Mouse (Mus musculus): ENCODE measurements around the gene Sec24c.

The Sec24c gene

DNA sequence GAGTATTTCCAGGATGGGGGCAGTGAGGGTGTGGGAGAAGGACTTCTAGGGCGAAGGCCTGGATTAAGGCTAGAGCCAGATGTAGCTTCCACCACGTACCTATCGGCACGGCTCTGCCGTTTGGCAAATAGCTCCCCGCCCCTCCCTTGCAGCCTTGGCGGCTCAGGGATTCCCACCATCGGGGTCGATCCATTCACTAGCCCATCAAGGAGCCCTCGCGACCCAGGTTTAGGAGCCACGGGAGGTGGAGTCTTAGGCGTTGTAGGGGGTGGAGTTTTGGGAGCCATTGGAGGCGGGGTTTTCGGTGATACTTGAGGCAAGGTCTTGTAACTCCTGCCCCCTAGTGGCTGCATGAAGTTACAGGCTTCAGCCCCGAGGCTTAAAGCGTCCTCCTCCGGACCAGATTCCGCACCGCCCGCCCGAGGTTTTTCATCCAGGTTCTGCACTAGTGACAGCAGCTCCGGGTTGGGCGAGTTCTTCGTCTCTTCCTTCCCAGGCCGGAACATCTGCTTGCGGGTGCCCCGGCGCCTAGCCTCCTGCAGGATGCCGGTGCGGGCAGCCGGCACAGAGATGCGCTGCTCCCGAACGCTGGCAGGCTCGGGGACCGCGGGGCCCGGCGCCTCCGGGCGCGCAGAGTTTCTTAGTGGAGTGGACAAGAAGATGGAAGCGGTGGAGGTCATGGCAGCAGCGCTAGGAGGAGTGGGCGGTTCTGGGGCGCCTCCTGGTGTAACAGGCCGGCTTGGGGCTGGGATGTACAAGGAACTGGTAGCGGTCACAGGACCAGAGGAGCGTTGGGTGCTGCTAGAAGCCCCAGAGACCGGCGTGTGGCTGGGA, 13.1 kb upstream of the Sec24c start:
- DNase-seq (ENCODE audit: low spot score): peak; percentile 95

DNA sequence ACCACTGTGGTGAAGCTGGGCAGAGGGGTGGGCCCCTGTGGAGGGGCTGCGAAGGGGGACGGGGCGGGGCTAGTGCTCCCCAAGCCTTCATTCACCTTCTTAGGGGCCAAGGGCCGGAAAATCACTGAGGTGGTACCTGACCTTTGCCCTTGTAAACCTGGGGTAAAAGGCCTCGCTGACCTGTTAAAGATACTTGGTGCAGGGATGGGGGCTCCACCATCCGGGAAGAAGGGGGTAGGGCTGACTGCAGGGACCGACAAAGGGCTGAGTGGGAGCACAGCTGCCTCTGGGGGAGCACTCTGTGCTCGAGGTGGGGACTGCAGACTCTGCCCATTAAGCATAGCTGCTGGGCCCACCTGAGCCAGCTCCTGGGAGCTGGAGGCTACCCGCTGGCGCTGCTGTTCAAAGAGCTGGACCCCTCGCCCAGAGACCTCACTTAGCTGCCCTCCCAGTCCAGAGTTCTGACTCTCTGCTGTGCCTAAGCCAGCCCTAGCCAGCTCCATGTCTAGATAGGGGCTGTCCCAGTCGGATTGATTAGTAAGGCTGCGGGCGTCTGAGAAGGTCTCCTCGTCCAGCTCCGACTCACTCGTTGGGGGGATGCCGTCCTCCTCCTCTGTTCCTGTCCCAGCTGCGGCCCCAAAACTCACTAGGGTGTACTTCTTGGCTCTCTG, 12.3 kb upstream of the Sec24c start:
- no peak for DNase-seq (ENCODE audit: low spot score)

DNA sequence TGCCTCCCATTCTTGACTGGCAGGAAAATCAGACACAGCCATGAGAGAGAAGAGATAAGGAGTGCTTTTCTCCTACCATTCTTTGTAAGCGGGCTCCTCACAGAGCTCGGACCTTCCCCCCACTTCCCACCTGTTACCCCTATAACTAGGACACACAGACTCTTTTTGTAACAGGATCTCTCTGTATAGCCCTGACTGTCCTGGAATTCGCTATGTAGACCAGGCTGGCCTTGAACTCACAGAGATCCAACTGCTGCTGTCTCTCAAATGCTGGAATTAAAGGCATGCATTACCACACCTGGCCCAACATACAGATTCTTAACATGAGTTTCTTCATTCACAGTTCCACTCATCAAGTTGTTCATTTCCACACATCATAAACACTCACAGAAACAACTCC, 11.4 kb upstream of the Sec24c start:
- DNase-seq (ENCODE audit: low spot score): no peak

DNA sequence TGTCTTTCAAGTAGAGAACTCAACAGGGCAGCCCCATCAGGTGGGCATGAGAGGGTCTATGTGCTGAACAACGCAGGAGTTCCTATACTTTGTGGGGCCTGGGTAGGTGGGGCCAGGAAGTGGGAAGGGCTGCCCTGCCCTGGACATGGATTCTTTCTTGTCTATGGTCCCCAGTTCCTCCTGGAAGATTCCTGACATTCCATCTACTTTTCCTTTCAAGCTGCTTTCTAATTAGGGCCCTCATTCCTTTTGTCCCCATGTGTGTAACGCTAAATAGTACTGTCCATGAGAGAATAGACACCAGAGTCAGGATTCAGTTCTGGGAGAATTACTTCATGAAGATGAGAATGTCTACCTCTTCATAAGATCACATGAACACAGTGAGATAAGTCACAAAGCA, 10.5 kb upstream of the Sec24c start:
- no peak for DNase-seq (ENCODE audit: low spot score)

DNA sequence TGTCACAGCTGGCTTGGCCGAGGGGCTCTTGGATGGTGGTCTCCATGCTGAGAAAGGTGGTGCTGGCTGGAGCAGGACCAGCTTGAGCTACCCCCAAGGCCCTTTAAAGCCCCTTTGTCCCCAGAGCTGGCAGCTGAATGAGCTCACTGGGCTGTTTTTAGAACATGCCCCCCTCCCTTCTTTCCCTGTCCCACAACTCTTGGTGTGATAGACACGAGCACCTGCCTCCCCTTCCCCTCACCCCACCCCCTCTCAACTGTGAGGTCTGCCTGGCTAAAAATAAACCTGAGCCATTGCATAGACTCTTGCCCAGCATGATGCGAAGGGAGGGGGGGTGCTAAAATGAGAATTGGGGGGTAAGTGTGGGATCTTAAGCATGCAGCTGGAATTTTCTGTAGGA, 9.7 kb upstream of the Sec24c start:
- no peak for DNase-seq (ENCODE audit: low spot score)

DNA sequence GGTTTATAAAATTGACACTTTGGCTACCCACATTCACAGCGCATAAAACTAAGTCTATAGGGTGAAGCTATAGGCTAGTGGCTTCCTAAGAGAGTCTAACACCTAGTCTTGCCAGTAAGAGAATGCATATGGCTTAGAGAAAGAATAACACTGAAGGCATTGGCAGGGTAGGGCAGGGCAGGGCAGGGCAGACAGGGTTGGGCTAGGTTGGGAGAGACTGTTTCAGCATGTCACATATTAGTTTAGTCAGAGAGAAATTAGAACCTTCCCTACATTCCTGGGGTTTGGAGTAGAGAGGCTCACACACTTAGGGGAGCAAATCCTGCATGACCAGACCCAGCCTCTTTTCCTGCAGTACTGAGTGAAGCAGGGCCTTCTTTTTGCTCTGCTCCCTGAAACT, 6.6 kb upstream of the Sec24c start:
- DNase-seq (ENCODE audit: low spot score): no peak

DNA sequence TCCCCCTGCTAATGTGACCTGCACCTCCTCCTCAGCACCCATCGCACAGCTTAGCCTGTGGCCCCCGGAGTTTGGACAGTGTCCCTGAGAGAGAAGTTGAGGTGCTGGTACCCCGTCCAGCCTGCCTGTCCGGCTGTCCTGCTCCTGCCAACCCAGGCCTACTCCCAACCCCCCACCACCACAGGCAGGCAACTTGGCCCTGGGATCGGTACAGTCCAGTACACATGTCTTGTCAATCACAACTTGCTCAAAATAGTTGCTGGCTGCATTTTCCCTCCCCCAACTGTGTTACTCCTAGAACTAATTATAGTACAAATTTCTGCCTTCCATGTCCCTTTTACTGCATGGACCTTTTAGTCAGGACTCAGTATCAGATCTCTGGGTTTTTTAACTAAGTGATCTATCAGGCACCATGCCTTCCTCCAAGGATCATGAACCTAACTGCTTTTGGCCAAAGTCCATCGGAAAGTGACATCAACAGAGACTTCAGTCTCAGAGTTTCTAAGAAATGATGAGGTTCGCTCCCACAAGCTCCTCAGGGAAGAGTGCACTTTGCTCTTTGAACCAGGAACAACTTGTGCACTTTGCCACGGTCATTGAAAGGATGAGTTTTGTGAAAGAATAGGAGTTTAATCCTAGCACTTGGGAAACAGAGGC, 5.8 kb upstream of the Sec24c start, which contains the start of gene Synpo2l:
Gene Synpo2l, minus strand, starts transcription at position 201 of the 657 bp plus-strand sequence.
- peak; percentile 53 for DNase-seq (ENCODE audit: low spot score)

DNA sequence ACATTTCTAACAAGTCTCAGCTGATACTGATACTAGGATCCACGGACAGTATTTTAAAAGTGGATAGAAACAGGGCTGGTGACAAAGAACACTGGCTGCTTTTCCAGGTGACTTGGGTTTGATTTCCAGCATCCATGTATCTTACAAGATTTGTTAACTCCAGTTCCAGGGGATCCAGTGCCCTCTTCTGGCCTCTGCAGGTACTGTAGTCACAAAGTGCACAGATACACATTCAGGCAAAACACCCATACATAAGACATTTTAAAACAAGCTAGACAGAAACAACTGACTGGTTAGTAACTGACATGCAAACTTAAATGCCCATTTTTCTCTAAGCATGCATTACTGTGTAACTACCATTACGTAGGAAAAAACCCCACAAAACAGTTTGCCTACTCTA, 1.1 kb upstream of the Sec24c start:
- DNase-seq (ENCODE audit: low spot score): peak; percentile 57

DNA sequence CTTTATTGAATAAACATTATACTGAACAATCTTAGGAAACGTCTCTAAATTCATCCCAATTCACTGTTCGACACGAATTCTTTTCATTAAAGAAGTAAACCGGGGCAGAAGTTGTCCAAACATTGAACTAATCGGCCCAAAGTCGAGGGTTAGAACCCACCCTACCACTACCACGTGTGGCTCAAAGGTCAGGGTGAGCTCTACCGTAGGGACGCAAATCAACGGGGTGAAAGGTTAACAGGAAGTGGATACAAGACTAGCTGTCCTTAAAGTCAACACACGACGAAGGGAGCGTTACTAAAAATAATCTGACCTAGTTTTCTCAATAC, 409 bp upstream of the Sec24c start:
- no peak for DNase-seq (ENCODE audit: low spot score)

DNA sequence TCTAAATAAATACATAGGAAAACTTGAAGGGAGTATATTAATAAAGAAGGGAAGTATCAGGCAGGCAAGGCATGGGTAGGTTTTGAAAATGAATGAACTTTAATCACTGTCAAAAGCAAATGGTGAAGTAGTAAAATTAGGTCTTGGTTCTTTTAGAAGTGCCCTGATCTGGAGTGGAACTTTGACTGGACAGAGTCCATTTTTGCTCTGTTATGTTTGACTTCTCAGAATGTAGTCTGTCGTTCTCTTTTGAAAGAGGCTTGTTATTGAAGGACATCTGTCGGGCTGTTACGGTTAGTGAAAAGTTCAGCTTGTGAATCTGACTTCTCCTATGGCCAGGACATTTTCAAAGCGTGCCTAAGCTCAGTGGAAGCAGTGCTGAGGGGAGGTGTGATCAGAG, 3.8 kb downstream of the Sec24c start:
- no peak for DNase-seq (ENCODE audit: low spot score)

DNA sequence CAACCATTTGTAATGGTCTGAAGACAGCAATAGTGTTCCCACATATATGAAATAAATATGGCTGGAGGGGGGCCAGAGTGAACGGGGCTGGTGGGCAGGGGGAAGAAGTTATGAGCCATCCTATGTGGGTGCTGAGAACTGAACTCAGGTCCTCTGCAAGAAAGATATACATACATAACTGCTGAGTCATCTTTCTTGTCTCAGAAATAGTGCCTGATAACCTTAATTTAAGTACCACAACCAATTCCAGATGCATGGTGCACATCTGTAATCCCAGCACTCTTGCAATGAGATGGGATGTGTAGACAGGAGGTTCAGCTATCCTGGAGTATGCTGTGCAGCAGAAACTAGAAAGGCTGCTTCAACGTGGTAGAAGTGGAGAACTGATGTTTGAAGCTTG, 7.6 kb downstream of the Sec24c start:
- DNase-seq (ENCODE audit: low spot score): no peak

DNA sequence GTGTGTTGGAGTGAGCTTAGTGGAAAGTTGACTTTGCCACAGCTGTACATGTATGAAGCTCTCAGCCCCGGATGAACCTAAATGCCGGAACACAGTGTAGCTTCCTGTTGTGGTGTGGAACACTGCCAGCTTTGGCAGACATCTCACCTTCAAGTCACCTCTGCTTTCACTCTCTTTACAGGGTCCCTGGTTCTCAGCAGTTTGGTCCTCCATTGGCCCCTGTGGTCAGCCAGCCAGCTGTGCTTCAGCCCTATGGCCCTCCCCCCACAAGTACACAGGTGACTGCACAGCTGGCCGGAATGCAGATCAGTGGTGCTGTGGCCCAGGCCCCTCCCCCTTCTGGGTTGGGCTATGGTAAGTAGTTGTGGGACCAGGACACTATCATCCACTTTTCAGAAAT, 8.4 kb downstream of the Sec24c start:
- DNase-seq (ENCODE audit: low spot score): no peak

DNA sequence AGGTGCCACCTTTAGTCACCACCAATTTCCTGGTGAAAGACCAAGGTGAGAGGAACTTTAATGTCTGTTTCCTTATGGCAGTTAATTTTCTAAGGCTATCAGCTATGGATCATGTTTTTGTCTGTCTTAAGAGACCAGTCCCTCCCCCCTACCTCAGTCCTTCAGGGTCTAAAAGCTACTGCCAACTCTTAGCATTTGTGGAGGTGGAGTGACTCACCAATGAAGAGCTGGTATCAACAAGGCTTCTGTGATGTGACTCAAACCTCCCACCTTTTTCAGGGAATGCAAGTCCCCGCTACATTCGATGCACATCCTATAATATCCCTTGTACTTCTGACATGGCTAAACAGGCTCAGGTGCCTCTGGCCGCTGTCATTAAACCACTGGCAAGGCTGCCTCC, 12.5 kb downstream of the Sec24c start:
- no peak for DNase-seq (ENCODE audit: low spot score)

DNA sequence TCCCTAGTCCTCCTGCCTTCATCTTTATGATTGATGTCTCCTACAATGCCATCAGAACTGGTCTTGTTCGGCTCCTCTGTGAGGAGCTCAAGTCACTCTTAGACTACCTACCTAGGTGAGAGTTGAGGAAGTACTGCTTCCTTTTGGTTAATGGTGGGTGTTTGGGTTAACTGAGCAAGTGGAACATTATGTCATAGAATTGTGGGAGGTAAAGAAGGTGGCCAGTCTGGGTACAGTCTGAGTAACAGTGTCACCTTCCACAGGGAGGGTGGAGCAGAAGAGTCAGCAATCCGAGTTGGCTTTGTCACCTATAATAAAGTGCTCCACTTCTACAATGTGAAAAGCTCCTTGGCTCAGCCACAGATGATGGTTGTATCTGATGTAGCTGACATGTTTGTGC, 14.9 kb downstream of the Sec24c start:
- DNase-seq (ENCODE audit: low spot score): no peak

DNA sequence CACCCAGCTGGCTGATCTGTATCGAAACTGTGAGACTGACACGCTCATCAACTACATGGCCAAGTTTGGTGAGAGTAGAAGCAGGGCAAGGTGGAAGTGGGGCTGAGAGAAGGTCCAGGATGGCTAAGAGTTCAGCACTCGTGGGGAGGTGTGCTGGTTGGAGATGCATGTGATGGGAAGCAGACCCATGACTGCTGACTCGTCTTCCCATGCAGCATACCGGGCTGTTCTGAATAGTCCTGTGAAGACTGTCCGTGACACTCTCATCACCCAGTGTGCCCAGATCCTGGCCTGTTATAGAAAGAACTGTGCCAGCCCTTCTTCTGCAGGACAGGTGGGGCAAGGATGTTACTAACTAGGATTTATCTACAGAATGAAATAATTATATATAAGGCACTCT, 17.7 kb downstream of the Sec24c start:
- DNase-seq (ENCODE audit: low spot score): no peak

DNA sequence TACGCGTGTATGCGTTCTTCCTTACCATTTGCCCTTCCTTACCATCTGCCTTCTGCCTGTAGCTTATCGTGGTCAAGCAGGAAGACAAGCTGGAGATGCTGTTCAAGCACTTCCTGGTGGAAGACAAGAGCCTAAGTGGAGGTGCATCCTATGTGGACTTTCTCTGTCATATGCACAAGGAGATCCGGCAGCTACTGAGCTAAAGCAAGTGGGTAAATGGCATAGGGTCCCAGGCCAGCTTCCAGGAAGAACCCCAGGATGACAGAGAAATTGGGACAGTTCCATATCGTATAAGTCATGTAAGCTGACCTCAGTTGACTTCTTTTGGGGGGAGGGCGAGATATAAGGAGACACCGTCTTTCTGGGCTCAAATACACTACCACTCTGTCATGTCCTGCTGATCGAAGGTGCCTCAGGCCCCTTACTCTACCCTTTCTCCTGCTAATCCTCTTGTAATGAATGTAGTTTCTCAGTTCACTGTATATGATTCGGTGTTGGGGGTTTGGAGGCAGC, 19.5 kb downstream of the Sec24c start:
- DNase-seq (ENCODE audit: low spot score): no peak

DNA sequence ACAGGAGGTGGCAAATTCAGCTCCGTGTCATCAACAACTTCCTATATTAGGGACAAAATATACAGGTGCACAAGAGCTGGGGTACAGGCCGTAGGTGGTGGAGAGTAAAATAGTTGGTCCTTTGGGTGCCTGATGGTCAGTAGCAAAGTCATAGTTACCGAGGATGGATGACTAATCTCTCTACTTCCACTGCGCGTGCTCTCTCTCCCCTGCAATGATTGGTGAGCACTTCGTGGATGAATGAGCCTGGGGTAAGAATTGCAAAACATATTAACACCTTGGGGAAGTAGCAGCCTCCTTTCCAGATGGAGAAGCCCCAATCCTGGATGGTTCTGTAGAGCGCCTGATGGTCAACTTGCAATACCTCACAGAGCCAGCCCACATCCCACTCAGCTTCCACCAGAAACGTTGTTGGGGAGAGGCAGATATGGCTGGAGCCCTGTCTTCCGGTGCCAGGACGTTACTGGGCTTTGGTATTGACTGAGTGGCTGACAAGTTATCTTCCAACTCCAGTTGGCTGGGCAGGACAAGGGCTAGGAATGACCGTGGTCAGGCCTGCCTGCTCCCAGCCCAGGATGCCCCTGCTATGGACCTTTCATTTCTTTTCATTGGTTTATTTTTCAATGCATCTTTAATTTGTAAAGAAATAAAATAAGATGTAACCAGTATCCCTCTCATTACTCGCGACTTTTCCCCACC, 20.2 kb downstream of the Sec24c start:
- DNase-seq (ENCODE audit: low spot score): no peak

DNA sequence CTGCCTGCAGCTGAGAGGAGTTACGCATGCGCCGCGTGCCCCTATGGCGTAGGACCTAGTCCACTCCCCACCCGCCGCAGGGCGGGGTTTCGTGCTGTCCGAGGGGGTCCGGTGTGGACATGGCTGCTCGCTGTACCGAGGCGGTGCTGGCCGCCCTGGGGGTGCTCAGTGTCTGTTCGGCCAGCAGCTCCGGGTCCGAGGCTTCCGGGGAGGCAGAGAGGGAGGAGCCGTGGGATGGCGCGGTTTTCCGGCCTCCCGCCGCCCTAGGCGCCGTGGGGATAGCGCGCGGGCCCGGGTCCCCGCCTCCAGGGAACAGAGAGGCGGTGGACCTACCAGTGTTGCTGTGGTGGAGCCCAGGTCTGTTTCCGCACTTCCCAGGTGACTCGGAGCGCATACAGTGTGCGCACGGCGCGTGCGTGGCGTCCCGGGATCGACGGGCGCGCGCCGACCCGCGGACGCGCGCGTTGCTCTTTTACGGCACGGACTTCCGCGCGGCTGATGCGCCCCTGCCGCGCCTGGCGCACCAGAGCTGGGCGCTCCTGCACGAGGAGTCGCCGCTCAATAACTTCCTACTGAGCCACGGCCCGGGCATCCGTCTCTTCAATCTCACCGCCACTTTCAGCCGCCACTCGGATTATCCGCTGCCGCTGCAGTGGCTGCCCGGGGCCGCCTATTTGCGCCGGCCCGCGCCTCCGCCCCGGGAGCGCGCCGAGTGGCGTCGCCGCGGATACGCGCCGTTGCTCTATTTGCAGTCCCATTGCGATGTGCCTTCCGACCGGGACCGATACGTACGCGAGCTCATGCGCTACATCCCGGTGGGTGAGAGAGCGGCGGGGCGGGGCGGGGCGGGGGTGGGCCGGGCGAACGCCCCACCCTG, 21.0 kb downstream of the Sec24c start, which contains the start of gene Fut11:
Gene Fut11, plus strand, starts transcription at position 85 of the 877 bp plus-strand sequence.
- peak; percentile 64 for DNase-seq (ENCODE audit: low spot score)

DNA sequence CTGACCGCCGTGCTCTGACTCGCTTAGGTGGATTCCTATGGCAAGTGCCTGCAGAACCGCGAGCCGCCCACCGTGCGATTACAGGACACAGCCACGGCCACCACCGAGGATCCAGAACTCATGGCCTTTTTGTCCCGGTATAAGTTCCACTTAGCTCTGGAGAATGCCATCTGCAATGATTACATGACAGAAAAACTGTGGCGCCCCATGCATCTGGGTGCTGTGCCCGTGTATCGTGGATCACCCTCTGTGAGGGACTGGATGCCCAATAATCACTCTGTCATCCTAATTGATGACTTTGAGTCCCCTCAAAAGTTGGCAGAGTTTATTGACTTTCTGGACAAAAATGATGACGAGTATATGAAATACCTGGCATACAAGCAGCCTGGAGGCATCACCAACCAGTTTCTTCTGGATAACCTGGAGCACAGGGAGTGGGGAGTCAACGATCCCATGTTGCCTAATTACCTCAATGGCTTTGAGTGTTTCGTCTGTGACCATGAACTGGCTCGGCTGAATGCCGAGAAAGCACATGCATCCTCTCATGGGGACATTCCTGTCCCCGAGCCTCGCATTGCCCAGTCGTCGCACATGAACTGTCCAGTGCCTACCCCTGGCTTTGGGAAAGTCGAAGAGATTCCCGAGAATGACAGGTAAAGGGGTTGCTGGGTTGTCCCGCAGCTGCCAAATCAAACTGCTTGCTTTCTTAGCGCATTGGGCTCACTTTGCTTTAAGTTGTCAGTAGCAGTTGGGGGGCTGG, 21.8 kb downstream of the Sec24c start:
- no peak for DNase-seq (ENCODE audit: low spot score)

DNA sequence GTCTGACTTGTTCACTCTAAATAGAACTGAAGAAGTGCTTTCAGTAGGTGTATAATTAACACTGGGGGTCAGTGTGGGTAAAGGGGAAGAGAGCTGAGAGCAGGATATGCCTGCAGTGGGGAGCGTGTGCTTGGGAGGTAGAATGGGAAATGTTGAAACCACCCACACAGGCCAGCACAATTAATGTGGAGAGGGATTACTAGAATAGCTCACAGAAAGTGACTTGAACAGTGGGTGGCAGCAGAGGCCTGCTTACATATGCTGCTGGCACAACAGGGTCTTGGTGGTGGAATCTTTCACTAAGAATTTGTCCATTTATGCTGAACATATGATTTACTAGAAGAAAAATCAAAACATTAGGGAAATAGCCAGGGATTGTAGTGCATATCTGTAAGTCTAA, 22.9 kb downstream of the Sec24c start:
- DNase-seq (ENCODE audit: low spot score): peak; percentile 58

DNA sequence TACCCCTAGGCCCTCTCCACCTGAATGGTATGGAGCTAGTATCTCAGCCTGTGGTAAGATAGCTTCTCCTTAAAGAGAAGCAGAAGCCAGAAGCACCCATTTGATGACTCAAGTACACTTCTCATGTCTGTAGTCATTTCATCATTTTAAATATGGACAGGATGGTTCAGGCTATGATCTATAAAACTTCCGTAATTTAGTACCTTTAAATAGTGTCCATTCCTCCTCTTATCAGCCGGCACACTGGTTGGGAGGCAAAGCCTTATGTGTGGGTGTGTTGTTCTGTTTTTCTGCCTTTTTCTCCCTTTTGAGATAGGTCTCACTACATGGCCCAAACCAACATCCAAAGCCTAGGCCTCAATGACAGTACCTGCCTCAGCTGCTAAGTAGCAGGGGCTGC, 24.4 kb downstream of the Sec24c start:
- no peak for DNase-seq (ENCODE audit: low spot score)
